Mouse (Mus musculus): ENCODE results near the gene Atp5f1.

Atp5f1 gene

DNA sequence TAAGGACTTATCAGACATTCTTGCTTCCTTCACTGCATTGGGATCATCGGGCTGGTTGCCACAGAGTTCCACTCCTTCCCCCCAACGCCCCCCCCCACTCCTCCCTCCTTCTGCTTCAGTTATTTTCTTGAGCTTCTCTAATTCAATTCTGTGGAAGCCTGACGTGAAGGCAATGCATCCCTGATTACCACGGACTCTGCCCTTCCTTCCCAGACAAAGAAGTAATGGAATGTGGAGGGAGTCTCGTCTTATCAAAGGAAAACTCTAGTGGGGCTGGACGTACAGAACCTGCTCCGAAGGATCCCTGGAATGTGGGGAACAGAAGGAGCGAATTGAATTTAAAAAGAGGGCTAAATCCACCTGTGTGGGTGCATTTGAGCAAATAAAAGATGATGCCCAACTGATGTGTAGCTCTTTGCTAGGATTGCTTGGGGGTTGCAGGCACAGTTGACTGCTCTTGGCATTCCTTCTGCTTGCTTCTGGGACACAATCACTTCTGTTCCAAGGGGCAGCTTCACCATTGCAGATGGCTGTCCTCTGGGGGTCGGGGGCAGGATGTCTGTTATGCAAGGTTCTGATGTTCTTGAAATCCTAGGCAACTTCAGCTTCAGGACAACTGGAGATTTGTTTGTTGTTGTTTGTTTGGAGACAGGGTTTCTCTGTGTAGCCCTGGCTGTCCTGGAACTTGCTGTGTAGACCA lies 51.8 kb downstream of the Atp5f1 start:
- in situ Hi-C loops (cut with MboI; ENCODE audit: unreplicated experiment in 2 of 2) = loop anchor here (5.0 to 25.0 kb wide), 3 partner anchors 396 to 793 kb away; no protein-coding TSS in a partner anchor

DNA sequence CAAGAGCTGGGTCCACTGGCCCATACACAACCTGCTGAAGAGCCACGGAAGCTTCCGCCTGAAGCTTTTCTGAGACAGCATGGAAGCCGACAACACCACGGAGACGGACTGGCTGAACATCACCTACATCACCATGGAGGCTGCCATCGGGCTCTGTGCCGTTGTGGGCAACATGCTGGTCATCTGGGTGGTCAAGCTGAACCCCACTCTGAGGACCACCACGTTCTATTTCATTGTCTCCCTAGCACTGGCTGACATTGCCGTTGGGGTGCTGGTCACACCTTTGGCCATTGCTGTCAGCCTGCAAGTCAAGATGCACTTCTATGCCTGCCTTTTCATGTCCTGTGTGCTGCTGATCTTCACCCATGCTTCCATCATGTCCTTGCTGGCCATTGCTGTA lies 55.2 kb downstream of the Atp5f1 start:
- in situ Hi-C loops (cut with MboI; ENCODE audit: unreplicated experiment in 2 of 2) = loop anchor here (5.0 to 25.0 kb wide), 3 partner anchors 392 to 790 kb away; no protein-coding TSS in a partner anchor

DNA sequence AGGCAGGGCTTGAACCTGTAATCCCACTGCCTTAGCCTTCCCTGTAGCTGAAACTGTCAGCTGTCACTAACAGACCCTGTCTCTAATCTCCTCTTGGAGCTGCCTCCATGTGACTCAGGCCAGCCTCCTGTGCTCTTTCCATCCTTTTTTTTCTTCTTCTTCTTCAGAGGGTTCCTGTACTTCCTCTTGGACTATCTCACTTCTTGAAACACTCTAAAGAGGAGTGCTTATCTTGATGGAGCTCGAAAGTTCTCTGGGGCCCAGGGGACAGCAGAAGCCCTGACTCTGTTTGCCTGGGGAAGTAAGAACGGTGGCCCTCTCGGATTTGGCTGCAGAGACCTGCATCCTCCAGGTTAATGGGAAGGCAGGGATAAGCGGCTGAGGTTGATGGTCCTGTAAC lies 55.7 kb downstream of the Atp5f1 start:
- in situ Hi-C loops (cut with MboI; ENCODE audit: unreplicated experiment in 2 of 2) = loop anchor here (10.0 to 25.0 kb wide), 2 partner anchors 392 to 789 kb away; no protein-coding TSS in a partner anchor

DNA sequence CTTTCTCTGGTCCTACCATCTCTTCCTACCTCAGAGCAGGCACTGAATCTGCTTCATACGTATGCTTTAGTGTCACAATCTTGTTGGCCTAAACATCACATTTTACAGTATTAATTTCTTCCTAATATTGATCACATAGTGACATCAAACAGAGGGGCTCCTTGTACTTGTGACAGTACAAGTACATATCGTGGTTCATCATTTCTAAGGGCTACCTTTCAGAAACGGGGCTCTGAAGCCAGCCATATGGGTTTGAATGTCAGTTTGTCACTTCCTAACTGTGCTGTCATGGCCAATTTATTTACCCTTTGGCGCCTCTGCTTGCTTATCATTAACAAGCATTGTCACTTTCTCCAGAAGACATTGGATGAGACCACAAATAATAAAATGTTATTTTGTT lies 58.4 kb downstream of the Atp5f1 start:
- in situ Hi-C loops (cut with MboI; ENCODE audit: unreplicated experiment in 2 of 2) = loop anchor here (10.0 to 25.0 kb wide), 2 partner anchors 389 to 787 kb away; no protein-coding TSS in a partner anchor

DNA sequence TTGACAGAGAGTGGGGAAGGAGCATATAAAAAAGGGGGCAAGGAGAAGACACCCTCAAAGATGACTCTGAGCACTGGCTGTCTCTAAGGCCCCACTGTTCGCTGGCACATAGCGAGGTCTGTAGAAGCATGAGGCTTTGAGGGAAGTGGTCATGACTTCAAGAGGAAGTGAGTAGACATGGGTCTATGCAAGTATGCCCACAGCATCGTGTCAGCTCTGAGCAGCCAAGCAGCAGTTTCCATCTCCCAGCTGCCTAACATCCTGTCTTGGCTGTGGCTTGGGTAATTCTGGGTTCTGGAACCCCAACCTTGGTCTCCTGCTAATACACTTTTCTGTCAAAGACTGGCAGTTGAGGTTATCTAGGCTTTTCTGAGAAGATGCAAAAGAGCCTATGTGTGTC lies 59.2 kb downstream of the Atp5f1 start:
- in situ Hi-C loops (cut with MboI; ENCODE audit: unreplicated experiment in 2 of 2) = loop anchor here (10.0 to 25.0 kb wide), 2 partner anchors 388 to 786 kb away; no protein-coding TSS in a partner anchor

DNA sequence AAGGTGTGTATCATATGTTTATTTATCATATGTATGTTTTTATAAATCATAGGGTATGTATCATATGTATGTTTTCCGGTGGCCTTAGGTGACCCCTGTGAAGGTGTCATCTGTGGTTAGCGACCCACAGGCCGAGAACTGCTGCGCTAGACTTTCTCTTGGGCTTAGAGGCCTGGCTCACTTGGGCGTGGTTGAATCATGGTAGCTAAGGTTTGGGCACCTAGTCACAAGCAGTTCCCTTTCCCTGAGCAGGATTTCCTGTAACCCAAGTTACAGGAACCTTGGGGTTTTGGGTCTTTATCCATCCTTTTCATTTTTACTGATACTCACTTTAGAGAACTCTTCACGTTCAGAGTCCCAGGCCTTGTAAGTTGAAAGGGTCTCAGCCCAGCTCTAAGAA lies 59.6 kb downstream of the Atp5f1 start:
- in situ Hi-C loops (cut with MboI; ENCODE audit: unreplicated experiment in 2 of 2) = loop anchor here (10.0 to 25.0 kb wide), 2 partner anchors 388 to 785 kb away; no protein-coding TSS in a partner anchor

DNA sequence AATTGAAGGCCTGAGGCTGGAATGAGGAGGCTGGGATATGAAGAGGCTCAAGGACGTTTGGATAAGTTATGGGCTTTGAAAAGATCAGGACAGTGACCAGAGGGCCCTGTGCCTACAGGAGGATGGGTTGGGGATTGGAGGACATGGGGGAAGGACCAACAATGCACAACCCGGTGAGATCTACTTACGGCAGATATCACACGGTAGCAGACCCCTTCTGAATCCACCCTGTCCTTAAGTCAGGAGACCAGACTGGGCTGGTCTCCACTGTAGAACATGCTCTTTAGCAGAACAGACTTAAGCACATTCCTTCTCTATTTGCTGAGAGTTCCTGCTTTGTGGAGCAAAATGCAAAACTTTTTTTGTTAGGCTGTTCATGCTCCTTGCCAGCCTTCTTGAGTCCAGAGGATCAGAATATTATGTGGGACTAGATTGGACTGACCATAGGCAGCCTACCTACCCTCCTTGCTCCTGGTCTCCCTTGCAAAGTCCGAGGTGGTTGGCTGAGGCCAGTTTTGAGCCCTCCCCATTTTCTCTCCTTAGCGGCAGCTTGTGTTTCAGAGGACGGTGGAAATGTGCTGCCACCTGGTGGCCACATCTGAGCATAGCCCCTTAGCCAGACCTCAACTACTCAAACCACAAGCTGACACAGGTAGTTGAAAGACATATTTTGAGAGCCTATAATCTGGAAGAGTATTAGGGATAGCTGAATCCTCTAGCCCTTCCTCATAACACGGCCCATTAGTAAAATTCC lies 60.3 kb downstream of the Atp5f1 start:
- in situ Hi-C loops (cut with MboI; ENCODE audit: unreplicated experiment in 2 of 2) = loop anchor here (5.0 to 25.0 kb wide), 5 partner anchors 212 to 1035 kb away; partner anchors contain the start of genes Ddx20 (in 2 of the 2), Capza1 (in 1 of the 2) and St7l (in 1 of the 2)

DNA sequence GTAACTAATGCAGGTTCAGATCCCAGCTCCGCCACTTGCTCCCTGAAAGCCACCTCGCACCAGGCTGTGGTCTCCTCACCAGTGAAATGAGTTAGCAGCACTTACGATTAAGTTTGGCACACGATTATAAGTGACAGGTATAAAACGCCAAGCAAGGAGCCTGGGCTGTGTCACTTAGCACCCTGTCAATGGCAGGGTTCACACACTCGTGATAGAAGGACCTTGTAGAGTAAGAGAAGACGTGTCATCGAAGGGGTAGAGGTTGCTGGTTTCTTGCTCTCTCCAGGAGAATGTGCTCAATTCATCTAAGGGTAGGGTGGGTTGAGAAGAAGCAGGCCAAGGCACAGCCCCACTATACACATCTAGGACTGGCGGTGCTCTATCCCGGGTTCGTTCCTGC lies 61.0 kb downstream of the Atp5f1 start:
- in situ Hi-C loops (cut with MboI; ENCODE audit: unreplicated experiment in 2 of 2) = loop anchor here (5.0 to 10.0 kb wide), 3 partner anchors 212 to 1034 kb away; partner anchors contain the start of genes Ddx20 (in 2 of the 2), Capza1 (in 1 of the 2) and St7l (in 1 of the 2)

DNA sequence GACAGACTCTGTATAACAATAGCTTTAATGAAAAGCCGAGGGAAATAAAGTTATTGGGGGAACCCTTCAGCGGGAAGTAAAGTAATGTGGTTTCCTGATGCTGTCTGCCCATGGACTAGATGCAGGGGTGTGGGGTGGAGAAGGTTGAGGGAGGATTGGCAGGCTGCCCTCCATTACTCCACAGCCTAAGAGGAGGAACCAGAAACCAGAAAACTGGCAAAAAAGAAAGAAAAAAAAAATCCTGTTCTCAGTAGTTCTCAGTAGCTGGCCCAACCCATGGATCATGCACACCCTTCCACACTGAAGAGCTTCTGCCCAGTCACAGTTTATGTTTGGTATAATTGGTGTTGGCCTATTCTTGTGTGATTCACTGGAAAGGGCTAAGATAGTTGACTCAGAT lies 61.6 kb downstream of the Atp5f1 start:
- in situ Hi-C loops (cut with MboI; ENCODE audit: unreplicated experiment in 2 of 2) = loop anchor here (5.0 to 10.0 kb wide), 3 partner anchors 211 to 1034 kb away; partner anchors contain the start of genes Ddx20 (in 2 of the 2), Capza1 (in 1 of the 2) and St7l (in 1 of the 2)

DNA sequence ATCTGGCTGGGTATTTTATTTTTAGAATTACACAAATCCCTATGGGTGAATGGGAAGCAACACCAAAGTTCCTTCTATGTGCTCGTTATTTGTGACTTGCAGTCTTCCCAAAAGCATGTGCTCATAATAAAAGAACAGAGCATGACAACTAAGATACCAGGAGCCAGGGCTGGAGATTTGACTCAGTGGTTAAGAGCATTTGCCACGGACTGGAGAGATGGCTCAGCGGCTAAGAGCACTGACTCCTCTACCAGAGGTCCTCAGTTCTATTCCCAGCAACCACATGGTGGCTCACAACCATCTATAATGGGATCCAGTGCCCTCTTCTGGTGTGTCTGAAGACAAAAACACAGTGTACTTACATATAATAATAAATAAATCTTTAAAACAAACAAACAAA lies 63.1 kb downstream of the Atp5f1 start:
- in situ Hi-C loops (cut with MboI; ENCODE audit: unreplicated experiment in 2 of 2) = loop anchor here (5.0 to 10.0 kb wide), 3 partner anchors 210 to 1032 kb away; partner anchors contain the start of genes Ddx20 (in 2 of the 2), Capza1 (in 1 of the 2) and St7l (in 1 of the 2)

DNA sequence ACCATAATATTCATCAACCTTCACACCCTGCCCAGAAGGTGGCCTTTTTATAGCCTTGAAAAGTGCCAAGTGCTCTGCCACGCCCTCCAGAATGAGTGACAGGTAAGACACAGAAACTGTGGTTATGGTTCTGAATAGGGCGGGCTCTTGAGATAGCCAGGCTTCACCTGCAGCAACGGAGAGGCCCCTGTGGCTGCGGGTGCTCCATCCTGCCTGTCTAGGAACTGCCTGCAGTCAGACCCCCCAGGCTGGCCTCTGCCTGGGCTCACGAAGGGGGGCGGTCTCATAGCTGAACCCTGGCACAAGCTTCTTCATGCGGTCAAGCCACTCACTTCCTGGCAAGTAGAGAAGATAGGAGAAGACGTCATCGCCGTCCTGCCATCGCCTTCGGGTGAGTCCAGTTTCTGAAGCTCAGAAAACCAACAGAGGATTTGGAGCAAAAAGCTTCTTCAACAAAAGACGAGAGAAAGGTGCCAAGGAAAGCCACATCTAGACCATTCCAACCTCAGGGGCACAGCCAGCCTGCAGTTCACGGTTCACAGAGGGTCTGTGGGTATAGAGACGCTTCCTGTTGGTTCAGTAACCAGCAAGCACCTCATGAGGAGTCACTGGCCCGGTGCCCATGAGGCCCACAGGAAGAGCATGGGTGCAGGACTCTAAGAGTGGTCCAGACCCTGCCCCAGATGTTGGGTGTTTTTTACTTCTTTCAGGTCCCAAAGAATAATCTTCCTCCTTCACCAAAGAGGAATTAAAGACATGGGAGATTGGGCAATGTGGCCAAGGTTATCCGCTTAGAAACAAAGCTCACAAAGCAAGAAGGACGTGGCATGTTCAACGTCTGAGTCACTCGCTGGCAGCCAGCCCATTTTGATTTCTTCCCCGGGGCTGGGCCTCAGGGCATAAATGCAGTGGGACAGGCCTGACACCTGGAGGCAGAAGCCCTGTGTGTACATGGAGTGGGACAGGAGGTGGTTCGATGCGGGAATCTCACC lies 65.0 kb downstream of the Atp5f1 start:
- in situ Hi-C loops (cut with MboI; ENCODE audit: unreplicated experiment in 2 of 2) = loop anchor here (5.0 to 10.0 kb wide), 6 partner anchors 73 to 1030 kb away; partner anchors contain the start of genes Ddx20 (in 2 of the 2), Capza1 (in 1 of the 2) and St7l (in 1 of the 2)

DNA sequence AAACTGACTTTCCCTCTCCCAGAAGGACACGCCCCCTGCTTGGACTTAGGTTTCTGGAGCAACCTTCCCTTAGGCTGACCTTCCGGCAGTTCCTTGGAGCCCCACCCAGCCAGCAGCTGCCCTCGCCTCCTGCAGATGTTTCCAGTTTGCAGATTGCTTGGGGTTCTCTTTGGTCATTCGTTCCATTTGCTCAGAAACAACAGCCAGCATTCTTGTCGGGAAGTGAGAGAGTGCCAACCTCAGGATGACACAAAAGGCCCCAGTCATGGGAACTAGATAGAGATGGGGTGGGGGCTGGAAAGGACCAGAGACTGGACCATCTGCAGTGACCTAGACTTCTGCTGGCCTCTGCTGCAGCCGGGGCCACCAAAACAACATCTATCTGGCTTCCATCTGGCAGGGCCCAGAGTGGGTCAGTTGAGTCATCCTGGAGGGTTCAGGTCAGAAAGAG lies 65.9 kb downstream of the Atp5f1 start:
- in situ Hi-C loops (cut with MboI; ENCODE audit: unreplicated experiment in 2 of 2) = loop anchor here (5.0 to 10.0 kb wide), 4 partner anchors 72 to 1029 kb away; partner anchors contain the start of genes Capza1 (in 1 of the 2) and St7l (in 1 of the 2)

Data from v-Abl transformed pro-B cells (cell line).